Mouse (Mus musculus) CH12.LX (cell line): Measurements from ENCODE around the gene Cyp4x1. TPM values are rescaled to one million over a fixed set of nuclear protein-coding genes. Genes with fewer than 3 reads are reported as not detected.

Experiments used
- DNase-seq: peaks from one replicate; pipeline ENCODE4 v3.0.0-alpha.2; 2013; ENCODE audit errors: extremely low read depth
- H3K27ac ChIP-seq: 2 replicates; pipeline ENCODE4 v1.5.1; 2012; ENCODE audit warnings: low read depth, mild to moderate bottlenecking, control low read depth, moderate library complexity; ENCODE audit not compliant: insufficient read depth
- H3K27me3 ChIP-seq: replicated peaks from 2 replicates; pipeline ENCODE3; 2012; ENCODE audit warnings: inconsistent platforms
- H3K36me3 ChIP-seq, 2 experiments: replicated peaks in 1 of 2; 2 replicates each; pipeline versions ENCODE3 to v1.6.1; 2012; ENCODE audit warnings: inconsistent platforms in 1 of 2, low read length in 1 of 2, mild to moderate bottlenecking in 1 of 2, mixed read lengths in 1 of 2, moderate library complexity in 1 of 2; ENCODE audit not compliant: control insufficient read depth in 1 of 2, insufficient read depth in 1 of 2
- H3K4me1 ChIP-seq, 2 experiments: 2 replicates each; pipeline ENCODE4 v1.6.1; 2012; ENCODE audit warnings: inconsistent platforms in 1 of 2, moderate library complexity in 1 of 2; ENCODE audit not compliant: insufficient read depth in 2 of 2, control insufficient read depth in 1 of 2
- H3K4me2 ChIP-seq: 2 replicates; pipeline ENCODE4 v1.6.1; 2012; ENCODE audit warnings: low read depth, mild to moderate bottlenecking, control low read depth; ENCODE audit not compliant: poor library complexity, insufficient read depth, severe bottlenecking
- H3K4me3 ChIP-seq, 3 experiments: fragments of 150-350 bp in 1 of 3; sonication (generic) in 1 of 3; replicated peaks in 1 of 3; 2 replicates each; pipeline versions ENCODE3 to v1.5.1; 2011 to 2012; ENCODE audit warnings: low read depth in 2 of 3, low read length in 2 of 3, mild to moderate bottlenecking in 2 of 3, moderate library complexity in 2 of 3, control low read depth in 1 of 3, improper control_type of control experiment in 1 of 3, inconsistent platforms in 1 of 3, mixed read lengths in 1 of 3; ENCODE audit not compliant: poor library complexity in 1 of 3
- H3K79me2 ChIP-seq: replicated peaks from 2 replicates; pipeline ENCODE4 v1.6.1; 2012; ENCODE audit warnings: mild to moderate bottlenecking, moderate library complexity; ENCODE audit not compliant: control insufficient read depth, poor library complexity, insufficient read depth, severe bottlenecking; ENCODE audit errors: extremely low read depth
- H3K9ac ChIP-seq: 2 replicates; pipeline ENCODE4 v1.6.1; 2012; ENCODE audit warnings: low read depth, mild to moderate bottlenecking, control low read depth, moderate library complexity; ENCODE audit not compliant: insufficient read depth
- H3K9me3 ChIP-seq: replicated peaks from 2 replicates; pipeline ENCODE3; 2012; ENCODE audit warnings: low read length, inconsistent platforms, mixed read lengths
- BHLHE40 ChIP-seq: IDR thresholded peaks from 2 replicates; pipeline ENCODE4 v1.6.1; 2011; ENCODE audit warnings: mild to moderate bottlenecking, low read depth, low read length, improper control_type of control experiment
- CHD1 ChIP-seq: IDR thresholded peaks from 2 replicates; pipeline ENCODE4 v1.6.1; 2012; ENCODE audit warnings: low read depth, low read length, improper control_type of control experiment, inconsistent platforms
- E2F4 ChIP-seq: IDR thresholded peaks from 2 replicates; pipeline ENCODE4 v1.6.1; 2011; ENCODE audit warnings: low read depth, low read length, improper control_type of control experiment; ENCODE audit not compliant: insufficient replicate concordance
- ELF1 ChIP-seq: IDR thresholded peaks from 2 replicates; pipeline ENCODE4 v1.6.1; 2014; ENCODE audit warnings: low read depth, mild to moderate bottlenecking, inconsistent platforms, low read length, improper control_type of control experiment
- HCFC1 ChIP-seq: IDR thresholded peaks from 2 replicates; pipeline ENCODE4 v1.6.1; 2012; ENCODE audit warnings: low read depth, mild to moderate bottlenecking, inconsistent platforms, low read length, improper control_type of control experiment
- KAT2A ChIP-seq: IDR thresholded peaks from 2 replicates; pipeline ENCODE4 v1.6.1; 2012; ENCODE audit warnings: low read length, improper control_type of control experiment, inconsistent platforms; ENCODE audit not compliant: insufficient replicate concordance
- MAZ ChIP-seq: IDR thresholded peaks from 2 replicates; pipeline ENCODE4 v1.6.1; 2012; ENCODE audit warnings: low read depth, mild to moderate bottlenecking, inconsistent platforms, low read length, improper control_type of control experiment, moderate library complexity
- MEF2A ChIP-seq: IDR thresholded peaks from 2 replicates; pipeline ENCODE4 v1.6.1; 2014; ENCODE audit warnings: low read depth, mild to moderate bottlenecking, inconsistent platforms, low read length, improper control_type of control experiment, borderline replicate concordance
- MXI1 ChIP-seq: IDR thresholded peaks from 2 replicates; pipeline ENCODE4 v1.6.1; 2011; ENCODE audit warnings: mild to moderate bottlenecking, low read depth, low read length, improper control_type of control experiment
- NELFE ChIP-seq: IDR thresholded peaks from 2 replicates; pipeline ENCODE4 v1.6.1; 2011; ENCODE audit warnings: low read depth, low read length, improper control_type of control experiment
- RAD21 ChIP-seq: IDR thresholded peaks from 2 replicates; pipeline ENCODE4 v1.6.1; 2011; ENCODE audit warnings: low read depth, mild to moderate bottlenecking, low read length, improper control_type of control experiment, moderate library complexity
- SIN3A ChIP-seq: IDR thresholded peaks from 2 replicates; pipeline ENCODE4 v1.6.1; 2012; ENCODE audit warnings: low read length, improper control_type of control experiment, inconsistent platforms
- TCF12 ChIP-seq: IDR thresholded peaks from 2 replicates; pipeline ENCODE4 v1.6.1; 2014; ENCODE audit warnings: low read depth, mild to moderate bottlenecking, inconsistent platforms, low read length, improper control_type of control experiment
- USF1 ChIP-seq: IDR thresholded peaks from 2 replicates; pipeline ENCODE4 v1.6.1; 2014; ENCODE audit warnings: low read depth, mild to moderate bottlenecking, inconsistent platforms, low read length, improper control_type of control experiment
- USF2 ChIP-seq: conservative IDR thresholded peaks from 2 replicates; pipeline ENCODE4 v1.6.1; 2011; ENCODE audit warnings: low read depth, low read length, improper control_type of control experiment
- ZKSCAN1 ChIP-seq: IDR thresholded peaks from 2 replicates; pipeline ENCODE4 v1.6.1; 2012; ENCODE audit warnings: low read depth, inconsistent platforms, low read length, improper control_type of control experiment, borderline replicate concordance
- dilution Hi-C: fragments of 300-500 bp; cut with MboI; formaldehyde crosslinking; loops from 2 replicates; pipeline ENCODE4 v1.14.3; 2020; ENCODE audit warnings: low sequenced_read_pairs; ENCODE audit not compliant: extremely low pct_unique_long_range_greater_than_20kb, extremely low pct_ligation_motif_present
- in situ Hi-C: fragments of 300-500 bp; cut with MboI; formaldehyde crosslinking; loops from 3 replicates; pipeline ENCODE4 v1.14.3; 2019; ENCODE audit warnings: low sequenced_read_pairs, low pct_ligation_motif_present, low pct_unique_long_range_greater_than_20kb, mixed read lengths
- polyA plus RNA-seq: library from polyadenylated mRNA; unstranded; fragments of >175 nt; gene quantifications from 2 replicates; pipeline ENCODE4 v1.2.1, GENCODE M21; 2012; ENCODE audit warnings: low read depth; ENCODE audit not compliant: insufficient read length
- total RNA-seq, 2 experiments: library from RNA; depleted of rRNA; stranded (reverse); fragments of 300-350 nt in 1 of 2; fragments of >200 nt in 1 of 2; gene quantifications; 2 replicates each; pipeline ENCODE4 v1.2.3; 2012 to 2014

The Cyp4x1 gene
- total and polyA plus RNA-seq, 3 experiments: 0.07 TPM; not detected in 2

DNA sequence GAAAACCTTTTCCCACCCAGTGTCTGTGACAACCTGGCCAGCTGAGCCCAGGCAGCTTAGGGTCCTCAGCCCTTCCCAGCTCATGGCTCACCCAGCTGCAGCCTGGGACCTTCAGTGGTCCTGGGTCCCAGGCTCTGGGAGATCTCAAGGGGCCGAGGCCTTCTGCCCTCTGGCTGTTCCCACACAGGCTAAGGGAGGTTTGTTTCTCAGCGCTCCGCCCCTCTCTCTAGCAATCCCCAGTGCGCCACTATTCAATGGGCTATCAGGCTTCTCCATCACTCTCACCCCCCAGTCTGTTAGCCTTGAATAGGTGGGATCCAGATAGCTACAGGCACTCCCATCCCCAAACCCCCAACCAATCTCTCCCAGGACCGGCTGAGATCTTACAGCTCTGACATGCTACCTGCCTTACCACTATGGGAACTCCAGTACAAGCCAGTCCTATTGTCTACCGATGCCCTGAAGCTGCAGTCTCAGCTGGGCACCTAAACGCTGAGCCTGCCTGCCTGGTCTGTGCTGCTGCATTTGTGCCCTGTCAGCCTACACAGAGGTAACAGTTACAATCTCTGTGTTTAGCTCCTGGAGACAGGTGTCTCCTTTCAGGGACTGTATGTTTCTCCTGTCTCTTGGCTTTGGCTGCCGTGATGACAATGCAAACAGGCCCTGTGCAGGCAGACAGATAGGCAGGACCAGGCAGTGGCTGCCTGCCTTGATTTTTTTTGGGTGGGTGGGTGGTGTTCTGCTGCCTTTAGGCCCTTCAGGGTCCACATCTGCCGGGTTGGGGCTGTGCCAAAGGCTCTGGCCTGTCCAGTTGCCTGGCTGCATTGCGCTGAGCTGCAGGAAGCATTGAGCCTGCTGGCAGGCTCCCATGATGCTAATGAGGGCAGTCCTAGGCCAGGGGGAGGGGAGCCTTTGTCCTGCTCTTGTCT, 54.9 kb downstream of the Cyp4x1 start:
- Histone ChIP-seq H3K27me3 (peaks cover 58% of the 10 kb centered on the region), H3K4me3 (no peak overlapping the region), H3K9me3 (no peaks in the 10 kb centered on the region), H3K27ac (no peak overlapping the region), H3K79me2 (no peaks in the 10 kb centered on the region), H3K4me2 (no peak overlapping the region), H3K36me3 (no peaks in the 10 kb centered on the region), H3K9ac (no peak overlapping the region), H3K4me1 (peaks cover 0 to 6% of the 10 kb centered on the region in 2 experiments; a peak in 3 of 4 replicates)
- TF ChIP-seq MAZ: no peak
- no peak for TF ChIP-seq RAD21
- no peak for TF ChIP-seq CHD1
- TF ChIP-seq SIN3A: no peak
- TF ChIP-seq USF2: no peak
- no peak for TF ChIP-seq NELFE
- no peak for TF ChIP-seq TCF12
- TF ChIP-seq MEF2A: no peak
- no peak for TF ChIP-seq MXI1
- TF ChIP-seq HCFC1: no peak
- TF ChIP-seq E2F4: no peak
- no peak for TF ChIP-seq KAT2A
- no peak for TF ChIP-seq ZKSCAN1
- no peak for TF ChIP-seq USF1
- no peak for TF ChIP-seq BHLHE40
- no peak for DNase-seq
- in situ Hi-C loops: loop anchor here (25.0 kb wide), 1 partner anchor 417 kb away; no protein-coding TSS in a partner anchor
- dilution Hi-C loops: no loop called here

DNA sequence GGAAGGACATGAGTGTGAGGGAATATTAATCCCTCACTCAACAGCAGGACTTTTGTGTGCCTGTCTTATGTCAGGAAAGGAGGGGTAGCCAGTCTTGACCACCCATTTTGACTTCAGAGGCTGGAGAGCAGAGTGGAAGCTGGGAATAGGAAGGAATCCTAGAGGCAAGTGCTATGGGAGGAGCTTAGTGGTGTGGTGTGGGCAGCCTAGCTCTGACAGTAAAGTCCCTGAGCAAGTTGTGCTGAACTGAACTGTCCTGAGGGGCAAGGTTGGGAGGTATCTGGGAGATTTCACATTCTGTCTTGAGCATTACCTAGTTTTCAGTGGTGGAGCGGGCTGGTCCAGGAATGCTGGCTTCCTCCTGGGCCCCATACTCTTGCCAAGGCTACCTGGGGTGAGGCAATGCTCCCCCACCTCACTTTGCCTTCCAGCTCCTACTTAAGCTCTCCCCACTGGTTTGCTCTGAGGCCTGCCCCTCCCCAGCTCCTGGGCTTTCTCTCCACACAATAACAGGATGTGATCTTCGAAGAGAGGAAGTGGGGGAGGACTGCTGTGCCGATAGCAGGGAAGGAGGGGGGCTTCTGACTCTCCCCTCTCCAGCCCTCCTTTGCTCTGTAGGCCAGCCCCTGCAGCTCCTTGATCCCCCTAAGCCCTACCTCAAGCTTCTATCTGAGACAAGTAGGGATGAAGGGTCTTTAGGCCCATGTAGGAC, 58.7 kb downstream of the Cyp4x1 start:
- H3K9ac ChIP-seq: no peak overlapping the region
- H3K4me2 ChIP-seq: no peak overlapping the region
- in situ Hi-C loops: loop anchor here (25.0 kb wide), 1 partner anchor 413 kb away; no protein-coding TSS in a partner anchor
- no peak overlapping the region for H3K27ac ChIP-seq
- no peak overlapping the region for H3K4me3 ChIP-seq
- no peaks in the 10 kb centered on the region for H3K9me3 ChIP-seq
- H3K4me1 ChIP-seq: peaks cover 0 to 6% of the 10 kb centered on the region in 2 experiments; a peak in 3 of 4 replicates
- peaks cover 62% of the 10 kb centered on the region for H3K27me3 ChIP-seq
- H3K36me3 ChIP-seq: no peaks in the 10 kb centered on the region
- no peaks in the 10 kb centered on the region for H3K79me2 ChIP-seq
- no peak for DNase-seq
- dilution Hi-C loops: no loop called here
- no peak for TF ChIP-seq ELF1
- TF ChIP-seq SIN3A: no peak
